Mouse (Mus musculus) neutrophil, adult 5-6 weeks (primary cell): ENCODE results near the gene Vmn1r101. TPM values are rescaled to one million over a fixed set of nuclear protein-coding genes. Genes with fewer than 3 reads are reported as not detected.
"Not testable (repeated sequence)": the region's sequence is repeated elsewhere in the genome, so short reads cannot be mapped to it uniquely, and the experiment has no call there.

Experiments used
- ATAC-seq: fragments of 151-379, 151-347 bp; 2 replicates; pipeline ENCODE4 v1.8.0; 2017; ENCODE audit warnings: mild to moderate bottlenecking, moderate TSS enrichment; ENCODE audit not compliant: insufficient number of reproducible peaks, poor library complexity, low FRiP score, severe bottlenecking; ENCODE audit errors: extremely low read depth
- total RNA-seq: library from RNA; stranded (forward); fragments of 200-1000 nt; gene quantifications from 2 replicates; pipeline ENCODE4 v1.2.3, GENCODE M21; 2017

Vmn1r101 gene
- total RNA-seq: not detected in 2 replicates

DNA sequence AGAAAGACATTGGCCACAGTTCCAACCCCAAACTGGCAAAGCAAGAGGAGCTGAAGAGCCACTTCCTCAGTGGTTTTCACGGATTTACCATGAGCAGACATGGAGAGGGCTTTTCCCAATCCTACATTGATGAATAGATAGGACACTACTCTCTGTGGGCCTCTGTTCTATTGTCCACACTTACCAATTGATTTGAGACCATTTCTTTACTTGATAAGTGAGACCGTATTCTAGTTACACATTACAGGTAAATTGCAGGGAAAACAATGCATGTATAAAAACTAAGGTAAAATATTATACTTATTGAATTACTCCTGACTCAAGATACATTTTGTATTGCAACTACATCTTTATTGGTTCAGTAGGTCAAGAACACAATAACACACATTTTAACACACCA lies at the start of gene Vmn1r101:
TSS of gene Vmn1r101 (minus strand) at position 101 of the 400 bp plus-strand sequence.
- not testable (repeated sequence) for ATAC-seq

DNA sequence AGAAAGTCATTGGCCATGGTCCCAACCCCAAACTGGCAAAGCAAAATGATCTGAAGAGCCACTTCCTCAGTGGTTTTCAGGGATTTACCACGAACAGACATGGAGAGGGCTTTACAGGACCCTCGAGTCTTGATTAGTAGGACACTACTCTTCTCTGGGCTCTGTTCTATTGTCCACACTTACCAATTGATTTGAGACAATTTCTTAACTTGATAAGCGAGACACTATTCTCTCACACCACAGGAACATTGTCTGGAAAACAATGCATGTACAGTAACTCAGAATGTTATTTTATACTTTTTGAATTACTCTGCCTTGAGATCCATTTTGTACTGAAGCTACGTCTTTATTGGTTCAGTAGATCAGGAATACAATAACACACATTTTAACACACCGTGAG lies 32.4 kb upstream of the Vmn1r101 start, which contains the start of gene Gm10670:
TSS of gene Gm10670 (minus strand) at position 101 of the 400 bp plus-strand sequence.
- not testable (repeated sequence) for ATAC-seq

DNA sequence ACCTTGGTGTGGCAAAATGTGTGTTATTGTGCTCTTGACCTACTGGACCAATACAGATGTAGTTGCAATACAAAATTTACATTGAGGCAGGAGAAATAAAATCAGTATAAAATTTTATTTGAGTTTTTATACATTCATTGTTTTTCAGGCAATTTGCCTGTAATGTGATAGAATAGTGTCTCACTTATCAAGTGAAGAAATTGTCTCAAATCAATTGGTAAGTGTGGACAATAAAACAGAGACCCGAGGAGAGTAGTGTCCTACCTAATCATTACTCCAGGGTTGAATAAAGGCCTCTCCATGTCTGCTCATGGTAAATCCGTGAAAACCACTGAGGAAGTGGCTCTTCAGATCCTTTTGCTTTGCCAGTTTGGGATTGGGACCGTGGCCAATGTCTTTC lies 24.8 kb downstream of the Vmn1r101 start, which contains the start of gene Vmn1r100:
TSS of gene Vmn1r100 (plus strand) at position 301 of the 400 bp plus-strand sequence.
- ATAC-seq: not testable (repeated sequence)

Other genes starting within 250 kb of the Vmn1r101 start
- not detected in 2 replicates for gene Vmn1r95, start 248.9 kb downstream of the Vmn1r101 start, total RNA-seq
- not detected in 2 replicates for gene Gm6164, start 237.0 kb downstream of the Vmn1r101 start, total RNA-seq
- gene Gm4498, start 208.8 kb downstream of the Vmn1r101 start, total RNA-seq: not detected in 2 replicates
- not detected in 2 replicates for gene Gm5890, start 179.8 kb downstream of the Vmn1r101 start, total RNA-seq
- gene Gm4133, start 108.5 kb downstream of the Vmn1r101 start, total RNA-seq: not detected in 2 replicates
- gene Gm5728, start 67.2 kb downstream of the Vmn1r101 start, total RNA-seq: not detected in 2 replicates
- gene Vmn1r100, start 24.7 kb downstream of the Vmn1r101 start, total RNA-seq: not detected in 2 replicates
- not detected in 2 replicates for gene Gm10670, start 32.3 kb upstream of the Vmn1r101 start, total RNA-seq
- not detected in 2 replicates for gene Vmn1r103, start 67.9 kb upstream of the Vmn1r101 start, total RNA-seq
- not detected in 2 replicates for gene Vmn1r104, start 91.2 kb upstream of the Vmn1r101 start, total RNA-seq
- gene Gm5726, start 103.2 kb upstream of the Vmn1r101 start, total RNA-seq: not detected in 2 replicates
- gene Gm4141, start 133.6 kb upstream of the Vmn1r101 start, total RNA-seq: not detected in 2 replicates
- not detected in 2 replicates for gene Gm4513, start 156.4 kb upstream of the Vmn1r101 start, total RNA-seq
- gene Vmn1r107, start 226.3 kb upstream of the Vmn1r101 start, total RNA-seq: not detected in 2 replicates